Mouse (Mus musculus) small intestine, adult 2 months (tissue): ENCODE measurements around the gene Mipol1. TPM values are rescaled to one million over a fixed set of nuclear protein-coding genes. Genes with fewer than 3 reads are reported as not detected.

ENCODE experiments used
- H3K27ac ChIP-seq: fragments of 200-500 bp; 2 replicates; pipeline ENCODE4 v1.5.1; 2012; ENCODE audit warnings: low read depth, low read length, control low read depth, inconsistent platforms; ENCODE audit not compliant: insufficient read depth
- H3K27me3 ChIP-seq: fragments of 200-500 bp; 2 replicates; pipeline ENCODE4 v1.6.1; 2012; ENCODE audit warnings: mild to moderate bottlenecking, moderate library complexity, low read length, inconsistent platforms; ENCODE audit not compliant: control insufficient read depth, insufficient read depth
- H3K36me3 ChIP-seq: fragments of 200-500 bp; 2 replicates; pipeline ENCODE4 v1.6.1; 2012; ENCODE audit warnings: mild to moderate bottlenecking, low read length, control low read depth, inconsistent platforms; ENCODE audit not compliant: control insufficient read depth, insufficient read depth
- H3K4me1 ChIP-seq: fragments of 200-500 bp; 2 replicates; pipeline ENCODE4 v1.6.1; 2012; ENCODE audit warnings: low read length, inconsistent platforms, mixed read lengths; ENCODE audit not compliant: control insufficient read depth, insufficient read depth, insufficient read length
- H3K4me3 ChIP-seq: fragments of 200-500 bp; 2 replicates; pipeline ENCODE4 v1.5.1; 2012; ENCODE audit warnings: low read depth, mild to moderate bottlenecking, control low read depth, inconsistent platforms, low read length, moderate library complexity
- CTCF ChIP-seq: fragments of 200-500 bp; IDR thresholded peaks from 2 replicates; pipeline ENCODE4 v1.5.1; 2012; ENCODE audit warnings: low read depth, mild to moderate bottlenecking, control low read depth, inconsistent platforms, low read length, moderate library complexity, mixed read lengths; ENCODE audit not compliant: insufficient replicate concordance, insufficient read length; ENCODE audit errors: extremely low read depth
- POLR2A ChIP-seq: fragments of 200-500 bp; IDR thresholded peaks from 2 replicates; pipeline ENCODE4 v1.6.1; 2012; ENCODE audit warnings: low read depth, mild to moderate bottlenecking, control low read depth, inconsistent platforms, low read length, moderate library complexity
- whole genome bisulfite sequencing: fragments of 180-500 bp; shearing (Covaris S2); methylation state at CpG from one replicate; pipeline ENCODE4 v1.1.7; 2018; 5-methylcytosine and 5-hydroxymethylcytosine counted together
- polyA plus RNA-seq: library from polyadenylated mRNA; depleted of rRNA; stranded (reverse); fragments of >200 nt; gene quantifications from 2 replicates; pipeline ENCODE4 v1.2.3, GENCODE M21; 2012; rRNA removed

The Mipol1 gene
- 0.53 and 0.58 TPM in 2 replicates for polyA plus RNA-seq

DNA sequence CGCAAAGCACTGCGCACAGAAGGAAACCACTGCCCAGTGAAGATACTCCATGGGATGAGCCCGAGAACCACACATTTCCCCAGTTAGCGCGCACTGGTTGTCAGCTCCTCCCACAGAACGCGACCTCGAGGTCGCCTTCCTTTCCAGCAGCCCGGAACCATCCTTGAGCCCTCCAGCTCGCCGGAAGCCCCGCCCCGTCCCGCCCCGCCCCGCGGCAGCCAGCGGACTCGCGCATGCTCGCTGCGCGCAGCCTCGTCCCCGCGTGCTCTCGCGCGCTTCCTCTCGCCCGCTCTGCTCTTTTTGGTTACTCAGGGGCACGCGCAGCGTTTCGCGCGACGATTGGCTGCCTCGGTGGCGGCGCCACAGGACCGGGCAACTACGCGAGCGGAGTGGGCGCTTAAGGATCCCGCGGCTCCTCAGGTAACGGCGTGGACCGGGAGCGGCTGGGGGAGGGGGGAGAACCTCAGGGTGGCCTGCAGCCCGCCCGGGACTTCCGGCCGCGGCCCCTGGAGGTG lies at the start of gene Mipol1, which contains the start of gene Prps1l3:
Gene Mipol1 (plus strand): TSS at position 236 of the 515 bp plus-strand sequence.
Gene Prps1l3 (plus strand): TSS at position 221 of the 515 bp plus-strand sequence.
- 1% methylated on average over 58 of the region's 58 CpGs for WGBS
- Histone ChIP-seq H3K4me3 (peak within 1 kb of the TSS; percentile 98), H3K36me3 (no peaks in the 10 kb centered on the region), H3K4me1 (peaks cover 3% of the 10 kb centered on the region; the same call in 1 of the 2 replicates), H3K27ac (peak within 1 kb of the TSS; percentile 85), H3K27me3 (no peaks in the 10 kb centered on the region)
- TF ChIP-seq CTCF (no peak), POLR2A (peak; percentile 75)

DNA sequence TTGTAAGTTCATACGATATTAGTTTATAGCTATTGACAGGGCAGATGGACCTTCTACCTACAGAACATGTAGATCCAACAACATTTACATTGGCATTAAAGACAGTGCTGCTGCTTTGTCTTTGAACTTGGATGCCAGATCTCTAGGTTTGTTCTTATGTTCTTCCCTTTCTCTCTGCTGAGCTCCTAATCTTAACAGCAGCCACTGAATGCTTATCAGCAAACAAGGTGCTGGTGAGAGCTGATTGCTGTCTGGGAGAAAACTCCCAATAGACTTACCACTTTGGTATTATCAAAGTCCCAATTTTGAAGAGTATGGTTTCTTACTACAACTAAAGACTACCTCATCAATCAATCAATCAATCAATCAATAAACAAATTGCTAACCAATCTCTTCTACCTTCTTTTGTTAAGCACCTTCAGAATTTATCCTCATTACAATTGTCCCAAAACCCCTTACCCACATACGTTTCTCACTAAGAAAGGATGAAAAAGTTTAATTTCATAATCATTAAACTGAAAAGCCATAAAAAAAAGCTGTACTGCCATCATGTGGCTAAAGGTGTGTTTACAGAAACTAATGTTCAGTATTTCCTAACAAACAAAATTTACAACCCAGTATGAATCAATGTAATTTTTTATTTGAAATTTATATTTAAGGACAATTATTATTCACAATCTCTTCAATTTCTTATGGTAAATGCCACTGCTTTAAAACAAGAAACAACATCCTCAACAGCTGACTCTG lies 45.7 kb upstream of the Mipol1 start:
- no peak overlapping the region for H3K4me3 ChIP-seq
- 55% methylated on average over 2 of the region's 2 CpGs for WGBS
- H3K27ac ChIP-seq, result no peak overlapping the region
- peaks cover 4% of the 10 kb centered on the region for H3K27me3 ChIP-seq
- no peaks in the 10 kb centered on the region for H3K4me1 ChIP-seq
- TF ChIP-seq POLR2A (no peak), CTCF (no peak)
- H3K36me3 ChIP-seq, result no peaks in the 10 kb centered on the region

DNA sequence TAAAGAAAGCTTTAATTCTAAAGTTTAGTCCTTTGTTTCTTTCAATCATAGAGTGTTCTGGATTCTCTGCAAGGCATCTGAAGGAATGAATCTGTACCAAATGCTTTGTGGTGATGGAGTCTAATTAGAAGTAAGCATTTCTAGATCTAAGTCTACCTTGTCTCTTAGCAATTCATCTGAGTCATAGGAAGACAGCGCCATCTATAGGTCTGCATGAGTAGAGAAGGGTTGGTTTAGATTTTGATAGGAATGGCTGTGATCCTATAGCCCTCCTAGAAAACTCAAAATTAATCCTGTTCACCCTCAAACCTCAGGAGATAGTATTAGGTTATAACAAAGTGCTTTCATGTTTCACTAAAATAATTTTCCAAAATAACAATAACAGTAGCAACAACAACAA lies 44.8 kb upstream of the Mipol1 start:
- TF ChIP-seq POLR2A (no peak), CTCF (no peak)
- H3K36me3 ChIP-seq, result no peaks in the 10 kb centered on the region
- no peaks in the 10 kb centered on the region for H3K4me1 ChIP-seq
- no peak overlapping the region for H3K4me3 ChIP-seq
- no peak overlapping the region for H3K27ac ChIP-seq
- WGBS, result 0% methylated on average over 1 of the region's 1 CpGs
- peaks cover 4% of the 10 kb centered on the region for H3K27me3 ChIP-seq

DNA sequence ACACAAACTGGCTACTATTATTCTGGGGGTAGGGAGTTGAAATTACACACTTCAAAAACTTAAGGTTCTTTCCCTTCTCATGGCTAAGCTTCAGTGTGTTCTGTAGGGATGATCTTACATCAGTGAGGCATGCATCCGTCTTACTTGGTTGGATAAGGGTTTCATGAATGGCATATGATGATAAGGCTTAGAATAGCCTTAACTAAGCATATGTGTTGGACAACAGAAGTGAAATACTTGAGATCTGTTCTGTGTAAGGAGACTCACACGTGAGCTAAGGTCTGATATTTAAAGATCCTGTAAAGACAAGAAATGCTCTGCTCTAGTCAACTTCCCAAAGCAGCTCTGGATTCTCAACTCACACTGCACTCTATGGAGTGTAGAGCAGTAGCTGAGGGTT lies 44.1 kb upstream of the Mipol1 start:
- Histone ChIP-seq H3K27me3 (peaks cover 9% of the 10 kb centered on the region), H3K36me3 (no peaks in the 10 kb centered on the region), H3K27ac (no peak overlapping the region), H3K4me1 (no peaks in the 10 kb centered on the region), H3K4me3 (no peak overlapping the region)
- TF ChIP-seq POLR2A (no peak), CTCF (no peak)
- WGBS, result 40% methylated on average over 2 of the region's 2 CpGs

DNA sequence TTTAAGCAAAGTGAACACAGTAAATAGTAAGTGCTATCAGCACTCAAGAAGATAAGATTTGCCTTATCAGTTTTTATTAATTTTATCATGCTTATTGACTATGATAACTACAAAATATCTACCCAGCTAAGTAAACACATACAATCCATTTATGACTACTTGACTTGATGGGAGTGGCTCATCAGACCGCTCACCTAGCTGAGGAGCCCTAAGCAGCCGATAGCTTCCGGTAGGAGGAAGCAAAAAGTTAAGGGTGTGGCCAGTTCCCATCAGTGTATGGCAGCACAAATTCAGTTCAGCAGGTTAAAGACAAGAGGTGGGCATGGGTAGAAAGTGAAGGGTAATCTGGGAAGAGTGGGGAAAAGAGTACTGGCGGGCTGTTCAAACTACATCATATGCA lies 43.2 kb upstream of the Mipol1 start:
- WGBS, result 36% methylated on average over 4 of the region's 4 CpGs
- no peak for TF ChIP-seq CTCF
- H3K4me1 ChIP-seq, result no peaks in the 10 kb centered on the region

DNA sequence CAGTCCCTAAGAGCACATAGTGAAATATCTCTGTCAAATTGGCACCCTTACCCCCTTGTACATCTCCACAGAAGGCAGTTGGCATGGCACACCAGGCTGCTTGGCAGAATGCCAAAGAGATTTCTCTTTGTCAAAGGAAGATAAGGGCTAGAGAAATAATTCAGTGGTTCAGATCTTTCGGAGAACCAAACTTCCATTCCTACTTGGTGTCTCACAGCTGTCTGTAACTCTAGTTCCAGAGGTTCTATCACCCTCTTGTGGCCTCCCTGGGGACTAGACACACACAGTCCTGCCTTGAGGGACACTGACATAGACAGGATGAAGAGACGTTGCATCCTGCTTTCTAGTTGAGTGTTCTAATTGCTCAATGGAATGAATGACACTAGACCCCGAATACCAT lies 35.6 kb upstream of the Mipol1 start:
- TF ChIP-seq POLR2A (no peak), CTCF (no peak)
- WGBS, result 11% methylated on average over 3 of the region's 3 CpGs
- Histone ChIP-seq H3K36me3 (no peaks in the 10 kb centered on the region), H3K27me3 (peaks cover 22% of the 10 kb centered on the region), H3K27ac (no peak overlapping the region), H3K4me1 (peaks cover 6% of the 10 kb centered on the region), H3K4me3 (no peak overlapping the region)

More for the DNA sequence above, 43.2 kb upstream of the Mipol1 start:
- no peak overlapping the region for H3K4me3 ChIP-seq
- H3K36me3 ChIP-seq, result no peaks in the 10 kb centered on the region
- H3K27me3 ChIP-seq, result peaks cover 9% of the 10 kb centered on the region
- no peak overlapping the region for H3K27ac ChIP-seq

DNA sequence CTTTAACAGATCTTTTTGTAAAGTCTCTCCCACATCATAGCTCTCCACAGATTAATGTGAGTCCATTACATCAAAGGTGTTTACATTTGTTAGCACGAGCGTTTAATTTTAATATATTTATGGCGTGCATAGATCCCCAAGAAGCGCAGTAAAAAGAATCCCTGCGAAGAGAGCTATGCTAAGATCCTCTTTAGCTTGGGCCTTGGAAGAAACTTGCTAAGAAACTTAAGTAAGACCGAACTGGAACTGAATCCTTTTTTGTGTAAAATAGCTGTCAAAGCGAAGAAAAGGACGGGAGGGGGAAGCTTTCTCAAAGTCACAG lies 34.0 kb upstream of the Mipol1 start:
- TF ChIP-seq CTCF (no peak), POLR2A (no peak)
- 54% methylated on average over 8 of the region's 8 CpGs for WGBS
- no peak overlapping the region for H3K27ac ChIP-seq
- no peaks in the 10 kb centered on the region for H3K36me3 ChIP-seq
- peaks cover 6% of the 10 kb centered on the region for H3K4me1 ChIP-seq
- H3K4me3 ChIP-seq, result peak overlapping the region; percentile 60
- peaks cover 17% of the 10 kb centered on the region for H3K27me3 ChIP-seq
